Mouse (Mus musculus) heart, adult 9 months (tissue): ENCODE results near the gene Vps35l.

Experiments used
- DNase-seq, 2 experiments: peaks; one replicate each; pipeline ENCODE4 v3.0.0; 2022; ENCODE audit warnings: low spot score in 2 of 2

Gene Vps35l

DNA sequence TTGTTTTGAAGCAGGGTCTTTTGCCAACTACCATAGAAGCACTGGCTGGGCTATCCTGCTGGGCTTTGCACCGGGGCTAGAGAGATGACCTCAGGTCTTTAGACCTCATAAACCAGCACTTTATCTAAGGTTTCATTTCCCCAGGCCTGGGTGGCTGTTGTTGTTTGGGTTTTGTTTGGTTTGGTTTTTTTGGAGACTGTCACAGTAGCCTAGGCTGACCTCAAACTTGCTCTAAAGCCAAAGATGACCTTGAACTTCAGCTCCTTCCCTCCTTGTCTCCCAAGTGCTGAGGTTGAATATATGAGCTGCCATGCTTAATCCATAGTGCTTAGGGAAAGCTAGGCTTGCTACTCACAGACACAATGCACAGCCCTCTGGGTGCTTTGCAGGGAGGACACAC is 79.6 kb downstream of the Vps35l start:
- DNase-seq = no peak

DNA sequence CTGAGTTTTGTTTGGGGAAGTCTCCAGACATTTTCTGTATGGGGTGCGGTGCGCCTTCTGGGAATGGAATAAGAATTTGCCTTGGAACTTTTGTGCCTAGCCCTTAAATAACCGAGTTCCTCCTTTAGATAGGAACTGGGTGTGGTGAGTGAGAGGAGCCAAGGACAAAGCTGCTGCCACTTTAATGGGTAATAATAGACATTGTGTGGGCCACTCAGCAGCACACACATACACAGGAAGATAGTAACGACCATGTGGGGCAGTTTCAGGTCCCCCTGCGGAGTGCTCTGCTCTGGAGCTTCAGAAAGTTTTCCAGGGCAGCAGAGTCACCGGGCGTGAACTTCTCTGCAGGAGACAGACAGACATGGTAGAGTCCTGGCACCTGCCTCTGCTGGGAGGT is 81.3 kb downstream of the Vps35l start:
- DNase-seq = peak; percentile 68 to 82

- DNase-seq = no peak
Measured at GRCm38 (mm10) chr7:118821887-118822556, 82.0 kb downstream of the Vps35l start.

DNA sequence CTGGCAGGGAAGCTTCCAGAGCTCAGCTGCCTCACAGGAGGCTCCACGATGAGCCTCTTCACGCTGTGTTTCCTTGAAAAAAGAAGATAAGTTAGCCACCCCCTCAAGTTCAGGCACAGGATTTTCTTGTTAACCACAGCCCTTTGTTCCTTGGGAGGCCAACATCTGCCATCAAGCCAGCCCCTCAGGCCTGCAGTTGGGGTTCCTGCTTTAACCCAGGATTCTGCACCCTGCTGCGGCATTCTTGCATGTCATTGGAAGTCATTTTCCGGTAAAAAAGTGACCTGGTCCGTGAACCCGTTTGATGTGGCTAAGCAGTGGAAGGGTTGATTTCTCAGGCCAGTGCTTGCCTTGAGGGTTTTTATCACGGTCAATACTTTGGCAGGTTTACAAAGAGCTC is 84.4 kb downstream of the Vps35l start:
- no peak for DNase-seq

DNA sequence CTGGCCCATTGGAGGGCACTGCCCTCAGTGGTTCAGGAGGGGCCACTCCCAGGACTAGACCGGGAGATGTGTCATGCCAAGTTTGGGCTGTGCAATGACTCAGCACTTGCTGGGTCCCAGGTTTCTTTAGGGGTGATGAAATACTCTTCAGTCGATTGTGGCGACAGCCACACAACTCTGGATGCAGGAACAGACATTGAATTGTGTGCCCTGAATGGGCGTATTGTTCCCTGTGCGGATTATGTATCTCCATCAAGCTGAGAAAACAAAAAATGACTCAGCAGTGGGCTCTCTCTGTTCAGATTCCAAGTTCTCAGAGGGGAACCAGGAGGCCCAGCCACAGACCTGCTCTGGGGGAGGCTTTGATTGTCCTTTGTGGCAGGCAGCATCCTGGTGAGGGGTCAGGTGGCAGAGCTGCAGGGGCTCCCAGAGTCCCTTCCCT is 88.0 kb downstream of the Vps35l start:
- no peak for DNase-seq

DNA sequence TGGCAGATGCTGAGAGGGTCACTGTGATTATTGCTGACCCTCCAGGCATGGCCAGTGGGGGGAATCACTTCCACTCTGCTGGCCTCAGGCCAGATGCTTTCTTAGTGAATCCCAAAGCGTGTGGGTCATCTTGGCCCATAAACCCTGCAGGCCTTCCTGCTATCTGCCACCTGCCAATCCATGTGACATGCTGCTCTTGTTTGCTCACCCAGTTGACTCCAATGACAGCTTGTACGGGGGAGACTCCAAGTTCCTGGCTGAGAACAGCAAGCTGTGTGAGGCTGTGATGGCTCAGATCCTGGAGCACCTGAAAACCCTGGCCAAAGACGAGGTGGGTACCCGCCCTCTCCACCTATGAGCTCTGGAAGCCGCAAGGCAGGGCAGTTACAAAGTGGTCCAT is 97.9 kb downstream of the Vps35l start:
- no peak for DNase-seq

DNA sequence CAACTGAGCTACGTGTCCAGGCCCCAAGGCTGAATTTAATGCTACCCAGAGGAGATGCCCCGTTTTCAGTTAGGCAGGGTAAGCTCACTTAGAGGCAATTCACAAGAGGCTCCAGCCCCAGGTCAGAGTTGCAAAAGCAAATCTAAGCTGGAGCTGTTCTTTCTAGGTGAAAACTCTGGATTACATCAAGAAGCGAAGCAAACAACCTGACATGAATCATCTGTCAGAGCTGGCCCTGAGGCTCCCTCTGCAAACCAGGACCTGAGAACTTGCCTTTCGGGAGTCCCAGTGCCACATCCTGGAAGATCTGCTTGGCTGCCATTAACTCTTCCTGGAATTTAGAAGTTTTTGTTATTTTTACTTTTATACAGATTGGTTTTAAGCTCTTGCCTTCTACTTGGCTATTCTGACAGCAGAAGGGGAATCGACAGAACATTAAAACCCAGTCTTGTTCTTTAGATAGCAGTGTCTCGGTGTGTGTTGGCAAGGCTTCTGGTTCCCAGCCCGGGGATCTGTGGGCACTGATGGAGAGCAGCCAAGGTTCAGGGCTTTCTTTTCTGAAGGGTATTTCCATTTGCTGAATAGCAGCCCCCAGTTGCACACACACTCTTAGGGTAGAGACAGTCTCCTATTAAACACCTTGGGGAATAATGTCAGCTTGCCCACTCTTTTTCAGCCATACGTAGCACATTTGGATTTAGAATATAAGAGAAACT is 101.2 kb downstream of the Vps35l start:
- DNase-seq = no peak

- peak in 1 of 2 experiments; percentile 32 for DNase-seq
Measured at GRCm38 (mm10) chr7:118841796-118842195, 101.8 kb downstream of the Vps35l start.

DNA sequence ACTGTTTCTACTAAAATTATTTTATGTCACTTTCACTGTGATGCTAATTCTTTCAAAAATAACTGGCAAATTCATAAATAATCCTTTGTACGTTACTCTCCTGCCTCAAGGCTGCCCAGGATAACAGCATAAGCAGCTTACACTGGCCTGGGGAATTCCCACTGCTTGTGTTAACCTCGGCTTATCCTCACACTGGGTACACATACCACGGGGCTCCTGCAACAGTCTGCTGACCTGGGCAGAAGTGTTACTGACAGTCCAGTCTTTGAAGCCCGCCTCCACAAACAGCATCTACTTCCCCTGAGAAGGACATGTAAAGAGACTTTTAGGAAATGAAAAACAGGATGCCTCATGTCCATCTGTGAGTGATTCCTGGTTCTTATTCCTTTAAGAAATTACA is 102.9 kb downstream of the Vps35l start:
- DNase-seq = no peak

DNA sequence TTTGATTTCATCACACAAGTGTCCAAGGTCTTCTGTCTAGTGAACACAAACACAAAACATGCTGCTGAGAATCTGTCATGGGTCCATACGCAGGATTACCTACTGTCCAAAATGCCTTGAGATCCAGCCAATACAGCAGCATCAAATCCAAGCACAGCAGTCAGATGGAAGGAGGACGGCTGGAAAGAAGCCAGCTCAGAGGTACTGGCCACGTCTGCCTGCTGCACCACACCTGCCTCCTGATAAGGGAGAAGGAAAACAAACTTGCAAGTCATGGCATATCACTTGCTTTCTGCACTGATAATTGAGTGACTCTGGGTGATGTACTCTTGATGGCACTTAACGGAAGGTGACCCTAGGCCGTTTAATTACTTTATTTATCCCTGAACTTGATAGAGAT is 105.1 kb downstream of the Vps35l start:
- DNase-seq = no peak

- DNase-seq = peak in 1 of 2 experiments; percentile 30
Measured at GRCm38 (mm10) chr7:118846329-118846728, 106.3 kb downstream of the Vps35l start.

GRCm38 (mm10) chr7:118848796-118849195 is 108.8 kb downstream of the Vps35l start:
- DNase-seq = no peak

GRCm38 (mm10) chr7:118849543-118850250 is 109.7 kb downstream of the Vps35l start:
- no peak for DNase-seq

- peak; percentile 35 to 56 for DNase-seq
Measured at GRCm38 (mm10) chr7:118850676-118851290, 110.8 kb downstream of the Vps35l start.

DNA sequence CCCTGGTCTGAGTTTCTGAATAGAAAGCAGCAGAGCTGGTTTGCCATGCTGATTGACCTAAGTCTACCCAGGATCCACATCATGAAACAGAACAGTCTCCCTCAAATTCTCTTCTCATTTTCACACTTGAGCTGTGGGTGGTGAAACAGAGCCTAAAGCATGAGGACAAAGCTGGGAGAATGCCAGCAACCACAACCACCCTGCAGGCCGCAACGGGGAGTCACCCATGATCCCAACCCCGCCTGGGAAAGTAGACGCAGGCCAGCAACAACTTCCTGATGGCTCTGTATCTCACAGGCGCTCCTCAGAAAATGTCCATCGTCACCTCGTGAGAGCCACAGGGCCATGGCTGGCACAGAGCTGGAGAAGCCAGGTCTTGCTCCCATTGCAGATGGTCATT is 111.5 kb downstream of the Vps35l start:
- peak; percentile 30 to 42 for DNase-seq

DNA sequence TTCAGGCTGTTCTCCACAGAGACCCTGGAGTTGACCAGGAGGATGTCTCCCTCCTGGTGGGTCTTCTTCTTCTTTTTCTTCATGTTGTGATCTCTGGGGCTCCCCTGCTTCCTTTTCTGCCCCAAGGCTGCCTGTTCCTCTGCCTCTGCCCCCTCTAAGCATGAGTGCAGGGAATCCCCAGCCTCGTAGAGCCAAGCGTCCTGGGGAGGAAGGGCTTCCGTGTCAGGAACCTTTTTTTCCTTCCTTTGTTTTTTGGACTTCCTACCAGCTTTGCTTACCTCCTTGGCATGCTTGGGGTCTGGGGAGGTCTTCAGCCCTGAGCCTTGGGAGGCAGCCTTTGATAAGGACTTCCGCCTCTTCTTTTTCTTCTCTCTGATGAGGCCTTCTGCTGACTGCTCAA is 112.6 kb downstream of the Vps35l start:
- no peak for DNase-seq

DNA sequence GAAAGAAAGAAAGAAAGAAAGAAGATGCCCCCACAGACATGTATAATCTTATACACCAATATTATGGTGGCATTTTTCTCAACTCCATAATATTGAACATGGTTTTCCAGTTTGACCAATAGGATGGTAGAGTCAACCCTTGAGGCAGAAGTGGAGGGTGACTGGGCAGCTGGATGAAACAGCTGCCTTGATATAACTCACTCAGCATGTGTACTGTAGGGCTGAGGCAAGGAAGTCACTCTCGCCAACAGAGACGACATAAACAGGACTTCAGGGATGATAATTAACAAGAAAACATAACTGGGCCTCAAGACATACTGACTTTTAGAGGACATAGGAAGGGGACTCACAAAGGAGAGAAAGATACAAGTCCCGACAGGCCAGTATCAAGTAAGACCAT is 114.6 kb downstream of the Vps35l start:
- no peak for DNase-seq

DNA sequence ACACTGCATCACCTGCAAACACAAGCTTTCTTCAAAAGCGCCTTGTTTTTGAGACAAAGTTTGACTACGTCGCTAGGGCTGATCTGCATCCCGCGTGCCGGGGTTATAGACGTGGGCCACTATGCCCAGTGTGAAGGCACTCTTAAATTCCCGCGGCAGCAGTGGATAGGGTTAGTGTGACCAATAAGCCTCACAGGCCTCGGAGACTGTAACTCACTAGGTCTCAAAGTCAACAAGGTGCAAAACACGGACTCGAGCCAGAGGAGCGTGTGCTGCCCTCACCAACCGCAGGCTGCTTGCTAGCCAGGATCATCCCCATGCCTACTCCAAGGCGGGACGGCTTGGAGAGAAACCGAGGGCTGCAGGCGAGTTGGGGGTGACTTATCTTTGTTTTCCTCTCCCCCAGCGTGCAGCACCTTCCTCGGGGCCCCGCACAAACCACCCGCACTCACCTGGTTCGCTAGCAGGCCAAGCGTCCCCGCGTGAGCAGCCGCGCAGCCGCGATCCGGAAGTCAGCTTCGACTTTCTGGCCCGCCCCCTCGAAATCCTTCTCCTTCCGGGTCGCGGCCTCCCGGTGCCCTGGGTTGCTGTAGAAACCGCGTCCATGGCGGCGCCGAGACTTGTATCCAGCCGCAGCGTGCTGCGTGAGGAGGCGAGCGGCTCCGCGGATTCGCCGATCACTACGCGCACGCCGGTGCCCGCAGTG is 115.3 kb downstream of the Vps35l start, which contains the start of gene Iqck:
Gene Iqck, plus strand, starts transcription at position 582 of the 706 bp plus-strand sequence.
- DNase-seq = peak; percentile 83 to 89

DNA sequence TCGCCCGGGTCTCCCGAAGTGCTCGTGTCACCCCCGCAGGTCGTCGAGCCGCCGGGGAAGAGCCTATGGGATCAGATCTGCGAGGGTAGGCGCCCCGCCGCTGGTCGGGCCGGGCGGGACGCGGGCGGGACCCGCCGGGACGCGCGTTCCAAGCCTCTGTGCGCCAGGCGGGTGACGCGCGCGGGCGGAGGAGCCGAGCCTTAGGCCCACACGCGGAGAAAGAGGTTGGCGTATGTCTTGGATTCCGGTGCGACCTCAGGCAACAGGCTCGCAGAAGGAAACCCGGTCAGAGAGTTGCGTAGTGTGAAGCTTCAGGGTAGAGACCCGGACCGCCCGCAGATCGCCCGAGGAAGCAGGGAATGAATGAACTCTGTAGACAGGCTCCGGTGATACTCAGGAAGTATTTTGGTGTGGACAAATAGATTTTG is 115.9 kb downstream of the Vps35l start, which contains the start of gene Knop1:
Gene Knop1, minus strand, starts transcription at position 378 of the 428 bp plus-strand sequence.
- DNase-seq = no peak

DNA sequence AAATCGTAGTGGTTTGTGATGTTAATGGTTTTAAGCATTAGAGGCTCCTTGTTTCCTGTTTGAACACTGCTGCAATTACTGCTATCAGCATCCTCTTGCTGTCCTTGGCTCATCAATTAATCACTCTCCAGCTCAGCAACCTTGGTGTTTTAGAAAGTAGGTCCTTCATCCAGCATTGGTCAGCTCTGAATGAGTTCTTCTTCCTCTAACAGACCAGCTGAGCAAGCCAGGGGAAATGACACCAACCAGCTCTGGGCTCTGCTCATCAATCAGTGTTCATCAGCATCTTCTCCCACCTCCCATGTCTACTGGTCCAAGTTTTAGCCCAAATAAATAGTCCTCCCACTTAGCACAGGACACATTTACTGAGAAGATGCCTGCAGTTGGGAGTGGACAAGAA is 118.6 kb downstream of the Vps35l start:
- no peak for DNase-seq

DNA sequence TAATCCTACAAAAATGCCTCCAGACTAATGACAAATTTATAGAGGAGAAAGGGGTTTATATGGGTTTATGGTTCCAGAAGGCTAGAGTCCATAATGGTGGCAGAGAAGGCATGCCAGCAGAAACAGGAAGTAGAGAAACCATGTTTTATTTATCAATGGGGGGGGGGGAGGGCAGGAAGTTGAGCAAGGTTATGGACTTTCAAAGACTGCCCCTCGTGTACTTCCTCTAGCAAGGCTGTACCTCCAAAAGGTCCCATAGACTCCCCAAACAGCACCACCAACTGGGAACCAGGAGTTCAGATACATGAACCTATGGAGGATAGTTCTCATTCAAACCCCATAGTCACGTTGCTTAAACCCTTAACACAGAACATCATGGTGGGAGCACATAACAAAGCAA is 125.3 kb downstream of the Vps35l start:
- DNase-seq = no peak
